Mouse (Mus musculus) right cerebral cortex, postnatal 25 days (tissue): ENCODE results near the gene Atp4b.

ENCODE experiments used
- DNase-seq: peaks from one replicate; pipeline ENCODE4 v3.0.0; 2022

The Atp4b gene

GRCm38 (mm10) chr8:13396725-13397124 lies at the start of gene Atp4b:
TSS of gene Atp4b (minus strand) at chr8:13396825.
- no peak for DNase-seq

GRCm38 (mm10) chr8:13442152-13442551 lies 45.5 kb upstream of the Atp4b start:
- no peak for DNase-seq

GRCm38 (mm10) chr8:13437531-13437930 lies 40.9 kb upstream of the Atp4b start:
- no peak for DNase-seq

GRCm38 (mm10) chr8:13436052-13436451 lies 39.4 kb upstream of the Atp4b start:
- no peak for DNase-seq

GRCm38 (mm10) chr8:13434889-13435288 lies 38.3 kb upstream of the Atp4b start, which contains the start of gene Tmem255b:
TSS of gene Tmem255b (plus strand) at chr8:13435189.
- DNase-seq: no peak

GRCm38 (mm10) chr8:13433130-13433529 lies 36.5 kb upstream of the Atp4b start:
- no peak for DNase-seq

- DNase-seq: no peak
Observed at GRCm38 (mm10) chr8:13430866-13431265, 34.2 kb upstream of the Atp4b start.

- DNase-seq: no peak
Observed at GRCm38 (mm10) chr8:13430412-13430811, 33.8 kb upstream of the Atp4b start.

GRCm38 (mm10) chr8:13428156-13428555 lies 31.5 kb upstream of the Atp4b start:
- no peak for DNase-seq

GRCm38 (mm10) chr8:13427351-13427750 lies 30.7 kb upstream of the Atp4b start:
- DNase-seq: no peak

GRCm38 (mm10) chr8:13420970-13421369 lies 24.3 kb upstream of the Atp4b start:
- DNase-seq: peak; percentile 45

GRCm38 (mm10) chr8:13419111-13419639 lies 22.6 kb upstream of the Atp4b start:
- no peak for DNase-seq

GRCm38 (mm10) chr8:13415879-13416278 lies 19.3 kb upstream of the Atp4b start:
- DNase-seq: peak; percentile 10

GRCm38 (mm10) chr8:13413823-13414390 lies 17.3 kb upstream of the Atp4b start:
- DNase-seq: no peak

GRCm38 (mm10) chr8:13412891-13413558 lies 16.4 kb upstream of the Atp4b start:
- peak; percentile 32 for DNase-seq

- DNase-seq: peak; percentile 42
Observed at GRCm38 (mm10) chr8:13411597-13411996, 15.0 kb upstream of the Atp4b start.

GRCm38 (mm10) chr8:13406011-13406410 lies 9.4 kb upstream of the Atp4b start:
- DNase-seq: no peak

GRCm38 (mm10) chr8:13404666-13405131 lies 8.1 kb upstream of the Atp4b start, which contains the start of gene Grk1:
TSS of gene Grk1 (plus strand) at chr8:13405081.
- DNase-seq: no peak

GRCm38 (mm10) chr8:13403517-13403916 lies 6.9 kb upstream of the Atp4b start:
- DNase-seq: no peak

- no peak for DNase-seq
Observed at GRCm38 (mm10) chr8:13393869-13394268, 2.8 kb downstream of the Atp4b start.

GRCm38 (mm10) chr8:13388744-13389143 lies 7.9 kb downstream of the Atp4b start:
- no peak for DNase-seq

GRCm38 (mm10) chr8:13387728-13388127 lies 8.9 kb downstream of the Atp4b start:
- DNase-seq: no peak

- DNase-seq: no peak
Observed at GRCm38 (mm10) chr8:13386366-13386765, 10.3 kb downstream of the Atp4b start.

GRCm38 (mm10) chr8:13382999-13383398 lies 13.6 kb downstream of the Atp4b start:
- no peak for DNase-seq
